Mouse (Mus musculus) induced T-regulatory cell, adult 2 months (primary cell): ENCODE measurements around the gene Maf.

Experiments used
- DNase-seq: peaks from one replicate; pipeline ENCODE4 v3.0.0-alpha.2; 2012; ENCODE audit warnings: low read depth

The Maf gene

GRCm38 (mm10) chr8:115707731-115708590 is at the start of gene Maf:
Gene Maf, minus strand, starts transcription at chr8:115707794.
- peak; percentile 98 for DNase-seq

- no peak for DNase-seq
Observed at GRCm38 (mm10) chr8:115756965-115757364, 49.4 kb upstream of the Maf start.

- no peak for DNase-seq
Observed at GRCm38 (mm10) chr8:115756027-115756426, 48.4 kb upstream of the Maf start.

GRCm38 (mm10) chr8:115754694-115755093 is 47.1 kb upstream of the Maf start:
- DNase-seq, result no peak

GRCm38 (mm10) chr8:115753801-115754200 is 46.2 kb upstream of the Maf start:
- no peak for DNase-seq

- DNase-seq, result no peak
Observed at GRCm38 (mm10) chr8:115747426-115747825, 39.8 kb upstream of the Maf start.

- no peak for DNase-seq
Observed at GRCm38 (mm10) chr8:115745648-115746047, 38.1 kb upstream of the Maf start.

- DNase-seq, result no peak
Observed at GRCm38 (mm10) chr8:115743441-115743840, 35.8 kb upstream of the Maf start.

GRCm38 (mm10) chr8:115742646-115743045 is 35.1 kb upstream of the Maf start:
- DNase-seq, result peak; percentile 77

GRCm38 (mm10) chr8:115741964-115742363 is 34.4 kb upstream of the Maf start:
- no peak for DNase-seq

- peak; percentile 74 for DNase-seq
Observed at GRCm38 (mm10) chr8:115739756-115740155, 32.2 kb upstream of the Maf start.

GRCm38 (mm10) chr8:115732401-115732800 is 24.8 kb upstream of the Maf start:
- DNase-seq, result no peak

- peak; percentile 87 for DNase-seq
Observed at GRCm38 (mm10) chr8:115726807-115727206, 19.2 kb upstream of the Maf start.

- DNase-seq, result peak; percentile 65
Observed at GRCm38 (mm10) chr8:115726231-115726630, 18.6 kb upstream of the Maf start.

GRCm38 (mm10) chr8:115719126-115719525 is 11.5 kb upstream of the Maf start:
- no peak for DNase-seq

- no peak for DNase-seq
Observed at GRCm38 (mm10) chr8:115718621-115719020, 11.0 kb upstream of the Maf start.

GRCm38 (mm10) chr8:115715262-115715661 is 7.7 kb upstream of the Maf start:
- DNase-seq, result no peak

- no peak for DNase-seq
Observed at GRCm38 (mm10) chr8:115711106-115711505, 3.5 kb upstream of the Maf start.

- DNase-seq, result no peak
Observed at GRCm38 (mm10) chr8:115709931-115710330, 2.3 kb upstream of the Maf start.

GRCm38 (mm10) chr8:115708936-115709780 is 1.6 kb upstream of the Maf start:
- DNase-seq, result peak; percentile 94

GRCm38 (mm10) chr8:115706861-115707730 is 498 bp downstream of the Maf start:
- peak; percentile 85 for DNase-seq

- DNase-seq, result no peak
Observed at GRCm38 (mm10) chr8:115706411-115706860, 1.2 kb downstream of the Maf start.
